Mouse (Mus musculus) forebrain, postnatal 0 days (tissue): ENCODE measurements around the gene Tsks. TPM values are rescaled to one million over a fixed set of nuclear protein-coding genes. Genes with fewer than 3 reads are reported as not detected.

Experiments used
- ATAC-seq: fragments of 200-750 bp; cut with Nextera tagmentation; 2 replicates; pipeline ENCODE4 v1.8.0; 2017; ENCODE audit warnings: mild to moderate bottlenecking, moderate library complexity
- DNase-seq: peaks from one replicate; pipeline ENCODE4 v3.0.0-alpha.2; 2015
- H3K27ac ChIP-seq: fragments of 300-500 bp; sonication (generic); 2 replicates; pipeline ENCODE4 v1.5.1; 2014; ENCODE audit warnings: low read depth, mild to moderate bottlenecking, antibody characterized with exemption, low read length, moderate library complexity, mixed read lengths
- H3K27me3 ChIP-seq: fragments of 300-500 bp; sonication (generic); 2 replicates; pipeline ENCODE4 v1.6.1; 2014; ENCODE audit warnings: mild to moderate bottlenecking, low read length, mixed read lengths; ENCODE audit not compliant: insufficient read depth
- H3K36me3 ChIP-seq: fragments of 300-500 bp; sonication (generic); 2 replicates; pipeline ENCODE4 v1.6.1; 2014; ENCODE audit warnings: mild to moderate bottlenecking, moderate library complexity; ENCODE audit not compliant: insufficient read depth
- H3K4me1 ChIP-seq: fragments of 300-500 bp; sonication (generic); 2 replicates; pipeline ENCODE4 v1.6.1; 2014; ENCODE audit warnings: antibody characterized with exemption; ENCODE audit not compliant: insufficient read depth
- H3K4me2 ChIP-seq: fragments of 300-500 bp; sonication (generic); 2 replicates; pipeline ENCODE4 v1.6.1; 2014; ENCODE audit warnings: low read depth, mild to moderate bottlenecking, moderate library complexity
- H3K4me3 ChIP-seq: fragments of 300-500 bp; sonication (generic); 2 replicates; pipeline ENCODE4 v1.5.1; 2014; ENCODE audit warnings: low read depth, low read length, mixed read lengths
- H3K9ac ChIP-seq: fragments of 300-500 bp; sonication (generic); 2 replicates; pipeline ENCODE4 v1.6.1; 2014; ENCODE audit warnings: mild to moderate bottlenecking
- H3K9me3 ChIP-seq: fragments of 300-500 bp; sonication (generic); 2 replicates; pipeline ENCODE4 v1.6.1; 2016; ENCODE audit warnings: low read length
- CTCF ChIP-seq: sonication (generic); IDR thresholded peaks from 2 replicates; pipeline ENCODE4 v1.5.1; 2016; ENCODE audit warnings: antibody characterized with exemption, control low read depth, low read depth
- WGBS: fragments of 180-500 bp; shearing (Covaris S2); extraction: QIAGEN DNeasy Blood & Tissue Kit; methylation state at CpG from one replicate; pipeline ENCODE4 v1.1.7; 2014; 5-methylcytosine and 5-hydroxymethylcytosine counted together
- polyA plus RNA-seq: library from polyadenylated mRNA; unstranded; fragments of >200 nt; fragmentation: Nextera tagmentation; extraction: Ambion mirVana; gene quantifications from 2 replicates; pipeline ENCODE4 v1.2.1, GENCODE M21; 2015
- total RNA-seq: library from RNA; depleted of rRNA; stranded (reverse); fragments of >200 nt; gene quantifications from 2 replicates; pipeline ENCODE4 v1.2.3, GENCODE M21; 2014

Gene Tsks
- total and polyA plus RNA-seq, 2 experiments from 2014 or later: 0.18 TPM; not detected in 1

- no peaks in the 10 kb centered on the region for H3K36me3 ChIP-seq
- H3K27me3 ChIP-seq: peaks cover 7% of the 10 kb centered on the region; the same call in 1 of the 2 replicates
- H3K4me1 ChIP-seq: 0 out of 2 replicates have a peak, but pooled peaks cover 2% of the 10 kb centered on the region
- TF ChIP-seq CTCF: no peak
- no peak overlapping the region for H3K9ac ChIP-seq
- ATAC-seq: no peak
- H3K27ac ChIP-seq: no peak overlapping the region
- 79% methylated on average over 6 of the region's 6 CpGs for WGBS
- H3K4me3 ChIP-seq: no peak overlapping the region
- no peak overlapping the region for H3K4me2 ChIP-seq
- no peaks in the 10 kb centered on the region for H3K9me3 ChIP-seq
- no peak for DNase-seq
Measured at GRCm38 (mm10) chr7:44949922-44950321, 6.9 kb downstream of the Tsks start.

GRCm38 (mm10) chr7:44951960-44952359, 9.0 kb downstream of the Tsks start:
- H3K4me2 ChIP-seq: peak overlapping the region; percentile 78
- ATAC-seq: peak; percentile 21; the same call in 1 of the 2 replicates
- H3K9me3 ChIP-seq: no peaks in the 10 kb centered on the region
- peak overlapping the region; percentile 43 for H3K4me3 ChIP-seq
- 0 out of 2 replicates have a peak, but pooled peaks cover 2% of the 10 kb centered on the region for H3K4me1 ChIP-seq
- DNase-seq: no peak
- no peaks in the 10 kb centered on the region for H3K36me3 ChIP-seq
- H3K27ac ChIP-seq: no peak overlapping the region
- TF ChIP-seq CTCF: no peak
- peaks cover 7% of the 10 kb centered on the region; the same call in 1 of the 2 replicates for H3K27me3 ChIP-seq
- 2% methylated on average over 10 of the region's 10 CpGs for WGBS
- H3K9ac ChIP-seq: peak overlapping the region; percentile 51; the same call in 1 of the 2 replicates

GRCm38 (mm10) chr7:44952611-44953306, 9.8 kb downstream of the Tsks start:
- Histone ChIP-seq H3K36me3 (no peaks in the 10 kb centered on the region), H3K4me1 (0 out of 2 replicates have a peak, but pooled peaks cover 2% of the 10 kb centered on the region), H3K4me3 (peak overlapping the region; percentile 43), H3K27ac (no peak overlapping the region), H3K9ac (peak overlapping the region; percentile 51), H3K9me3 (no peaks in the 10 kb centered on the region), H3K27me3 (peaks cover 7% of the 10 kb centered on the region; the same call in 1 of the 2 replicates), H3K4me2 (peak overlapping the region; percentile 78)
- no peak for TF ChIP-seq CTCF
- ATAC-seq: peak; percentile 85
- 6% methylated on average over 24 of the region's 24 CpGs for WGBS
- peak; percentile 84 for DNase-seq

- H3K4me3 ChIP-seq: no peak overlapping the region
- 58% methylated on average over 14 of the region's 14 CpGs for WGBS
- DNase-seq: no peak
- 0 out of 2 replicates have a peak, but pooled peaks cover 2% of the 10 kb centered on the region for H3K4me1 ChIP-seq
- no peak for TF ChIP-seq CTCF
- H3K9ac ChIP-seq: no peak overlapping the region
- no peak for ATAC-seq
- H3K9me3 ChIP-seq: no peaks in the 10 kb centered on the region
- H3K4me2 ChIP-seq: no peak overlapping the region
- no peak overlapping the region for H3K27ac ChIP-seq
- H3K27me3 ChIP-seq: peaks cover 7% of the 10 kb centered on the region; the same call in 1 of the 2 replicates
- H3K36me3 ChIP-seq: no peaks in the 10 kb centered on the region; the same call in 1 of the 2 replicates
Measured at GRCm38 (mm10) chr7:44953561-44953960, 10.6 kb downstream of the Tsks start.

- Histone ChIP-seq H3K27ac (no peak overlapping the region), H3K27me3 (peaks cover 7% of the 10 kb centered on the region; the same call in 1 of the 2 replicates), H3K9me3 (no peaks in the 10 kb centered on the region), H3K36me3 (peaks cover 7% of the 10 kb centered on the region), H3K9ac (no peak overlapping the region), H3K4me1 (0 out of 2 replicates have a peak, but pooled peaks cover 2% of the 10 kb centered on the region), H3K4me2 (no peak overlapping the region), H3K4me3 (no peak overlapping the region)
- DNase-seq (no peak), ATAC-seq (no peak)
- TF ChIP-seq CTCF: no peak
- WGBS: 81% methylated on average over 12 of the region's 12 CpGs
Measured at GRCm38 (mm10) chr7:44954091-44954885, 11.3 kb downstream of the Tsks start.

GRCm38 (mm10) chr7:44955628-44956027, 12.6 kb downstream of the Tsks start:
- ATAC-seq (no peak), DNase-seq (peak; percentile 19)
- H3K36me3 ChIP-seq: peaks cover 17% of the 10 kb centered on the region
- H3K4me1 ChIP-seq: 0 out of 2 replicates have a peak, but pooled peaks cover 2% of the 10 kb centered on the region
- no peaks in the 10 kb centered on the region for H3K9me3 ChIP-seq
- no peak overlapping the region for H3K9ac ChIP-seq
- no peak overlapping the region for H3K27ac ChIP-seq
- H3K27me3 ChIP-seq: peaks cover 7% of the 10 kb centered on the region; the same call in 1 of the 2 replicates
- no peak overlapping the region for H3K4me2 ChIP-seq
- no peak overlapping the region for H3K4me3 ChIP-seq
- TF ChIP-seq CTCF: peak; percentile 58
- WGBS: 52% methylated on average over 5 of the region's 5 CpGs

GRCm38 (mm10) chr7:44956266-44956665, 13.3 kb downstream of the Tsks start:
- Histone ChIP-seq H3K4me2 (no peak overlapping the region), H3K27me3 (peaks cover 7% of the 10 kb centered on the region; the same call in 1 of the 2 replicates), H3K9ac (no peak overlapping the region), H3K4me1 (0 out of 2 replicates have a peak, but pooled peaks cover 2% of the 10 kb centered on the region), H3K4me3 (no peak overlapping the region), H3K36me3 (peaks cover 22% of the 10 kb centered on the region), H3K27ac (no peak overlapping the region), H3K9me3 (no peaks in the 10 kb centered on the region)
- ATAC-seq: no peak
- TF ChIP-seq CTCF: no peak
- WGBS: 67% methylated on average over 6 of the region's 6 CpGs
- DNase-seq: no peak
